Mouse (Mus musculus) megakaryocyte, embryonic 14.5 days (primary cell): ENCODE measurements around the gene Gm19935. TPM values are rescaled to one million over a fixed set of nuclear protein-coding genes. Genes with fewer than 3 reads are reported as not detected.

Experiments used
- H3K27me3 ChIP-seq: replicated peaks from 2 replicates; pipeline ENCODE3; 2012; ENCODE audit warnings: inconsistent platforms
- H3K36me3 ChIP-seq: replicated peaks from 2 replicates; pipeline ENCODE3; 2012; ENCODE audit warnings: low read length, inconsistent platforms, mixed read lengths
- H3K4me1 ChIP-seq: 2 replicates; pipeline ENCODE4 v1.6.1; 2012; ENCODE audit warnings: inconsistent platforms
- H3K4me3 ChIP-seq: replicated peaks from 2 replicates; pipeline ENCODE3; 2012; ENCODE audit warnings: moderate library complexity, mild to moderate bottlenecking, inconsistent platforms
- H3K9me3 ChIP-seq: 2 replicates; pipeline ENCODE4 v1.6.1; 2012; ENCODE audit warnings: inconsistent platforms
- FLI1 ChIP-seq: IDR thresholded peaks from 2 replicates; pipeline ENCODE4 v1.6.1; 2012; ENCODE audit warnings: low read length, inconsistent platforms, mixed read lengths
- GATA1 ChIP-seq: IDR thresholded peaks from 3 replicates; pipeline ENCODE4 v1.6.1; 2012; ENCODE audit warnings: mixed read lengths, low read length, inconsistent platforms, borderline replicate concordance
- polyA plus RNA-seq: library from polyadenylated mRNA; stranded (reverse); fragments of >175 nt; gene quantifications from 2 replicates; pipeline ENCODE4 v1.2.3, GENCODE M21; 2012; ENCODE audit warnings: low replicate concordance; ENCODE audit not compliant: insufficient read depth

Gene Gm19935
- polyA plus RNA-seq, 1 experiment: not detected

DNA sequence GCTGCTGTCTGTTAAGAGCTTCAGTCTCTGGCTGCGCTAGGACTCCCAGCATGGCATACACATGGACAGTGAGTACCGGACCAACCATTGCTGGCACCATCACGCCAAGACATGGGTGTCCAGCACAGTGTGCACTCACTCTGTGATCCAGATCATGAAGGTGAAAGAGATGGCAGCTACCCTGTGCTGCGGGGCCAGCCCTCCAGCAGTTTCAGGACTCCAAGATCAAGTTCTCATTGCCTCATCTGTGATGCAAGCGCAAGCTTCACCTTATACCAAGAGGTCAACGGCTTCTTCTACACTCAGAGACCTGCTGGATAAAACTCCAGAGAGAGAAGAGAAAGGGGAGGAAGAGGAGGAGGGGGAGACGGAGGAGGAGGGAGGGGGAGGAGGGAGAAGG is 30.8 kb upstream of the Gm19935 start:
- no peaks in the 10 kb centered on the region for H3K9me3 ChIP-seq
- TF ChIP-seq FLI1: no peak
- no peak for TF ChIP-seq GATA1
- H3K4me1 ChIP-seq: peaks cover 7% of the 10 kb centered on the region; the same call in 1 of the 2 replicates
- no peaks in the 10 kb centered on the region for H3K36me3 ChIP-seq
- peak overlapping the region; percentile 12 for H3K4me3 ChIP-seq
- peaks cover 3% of the 10 kb centered on the region for H3K27me3 ChIP-seq

DNA sequence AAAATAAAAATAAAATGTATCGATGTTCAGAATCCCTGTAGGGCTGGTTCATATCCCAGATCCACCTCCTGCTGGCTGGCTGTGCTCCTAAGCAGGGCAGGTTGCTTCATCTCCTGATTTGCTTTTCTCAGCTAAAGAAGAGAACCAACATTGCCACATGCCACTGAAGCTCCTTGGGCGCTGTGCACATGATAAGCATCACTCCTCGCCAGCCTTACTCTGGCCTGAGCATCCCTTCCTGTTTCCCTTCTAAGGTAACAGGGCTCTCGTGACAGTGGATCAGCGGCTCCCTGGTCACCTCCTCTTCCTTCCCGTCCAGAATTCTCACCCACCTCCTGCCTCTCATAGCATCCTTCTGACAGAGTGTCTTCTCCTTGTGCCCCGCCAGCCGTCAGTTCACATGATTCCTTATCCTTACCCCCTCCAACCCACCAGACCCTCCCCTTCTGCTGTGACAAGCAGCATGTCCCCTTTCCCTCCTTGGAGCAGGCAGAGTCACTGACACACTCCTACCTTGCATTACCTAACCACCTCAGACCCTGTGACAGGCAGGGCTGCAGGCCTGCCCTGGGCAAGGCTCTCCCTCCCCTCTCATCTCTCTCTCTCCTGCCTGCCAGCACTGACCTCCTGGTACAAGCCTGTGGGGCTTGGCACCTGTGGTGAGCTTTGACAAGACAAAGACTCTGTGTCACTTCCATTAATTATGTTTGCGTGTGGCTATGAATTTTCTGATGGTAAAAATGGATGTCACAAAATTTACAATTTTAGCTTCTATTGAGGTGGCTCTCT is 27.2 kb upstream of the Gm19935 start:
- Histone ChIP-seq H3K4me1 (peaks cover 7% of the 10 kb centered on the region; the same call in 1 of the 2 replicates), H3K27me3 (peaks cover 3% of the 10 kb centered on the region), H3K36me3 (no peaks in the 10 kb centered on the region), H3K4me3 (no peak overlapping the region), H3K9me3 (no peaks in the 10 kb centered on the region)
- no peak for TF ChIP-seq GATA1
- TF ChIP-seq FLI1: no peak

DNA sequence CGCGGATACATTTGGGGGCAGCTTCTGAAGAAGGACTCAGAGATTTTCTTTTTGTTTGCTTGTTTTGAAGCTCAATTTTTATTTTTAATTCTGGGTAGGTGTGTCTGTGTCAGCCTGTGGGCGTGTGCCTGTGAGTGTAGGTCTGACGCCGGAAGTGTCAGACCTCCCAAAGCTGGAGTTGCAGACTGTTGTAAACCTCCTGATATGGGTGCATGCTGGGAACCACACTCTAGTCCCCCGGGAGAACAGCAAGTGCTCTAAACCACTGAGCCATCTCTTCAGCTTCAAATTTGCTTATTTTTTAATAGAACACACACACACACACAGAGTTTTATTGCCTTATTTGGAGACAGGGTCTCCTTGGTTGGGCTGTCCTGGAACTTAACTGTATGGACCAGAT is 25.9 kb upstream of the Gm19935 start:
- H3K9me3 ChIP-seq: no peaks in the 10 kb centered on the region
- H3K27me3 ChIP-seq: peaks cover 3% of the 10 kb centered on the region
- H3K4me3 ChIP-seq: no peak overlapping the region
- no peak for TF ChIP-seq FLI1
- no peak for TF ChIP-seq GATA1
- H3K4me1 ChIP-seq: peaks cover 7% of the 10 kb centered on the region; the same call in 1 of the 2 replicates
- no peaks in the 10 kb centered on the region for H3K36me3 ChIP-seq

DNA sequence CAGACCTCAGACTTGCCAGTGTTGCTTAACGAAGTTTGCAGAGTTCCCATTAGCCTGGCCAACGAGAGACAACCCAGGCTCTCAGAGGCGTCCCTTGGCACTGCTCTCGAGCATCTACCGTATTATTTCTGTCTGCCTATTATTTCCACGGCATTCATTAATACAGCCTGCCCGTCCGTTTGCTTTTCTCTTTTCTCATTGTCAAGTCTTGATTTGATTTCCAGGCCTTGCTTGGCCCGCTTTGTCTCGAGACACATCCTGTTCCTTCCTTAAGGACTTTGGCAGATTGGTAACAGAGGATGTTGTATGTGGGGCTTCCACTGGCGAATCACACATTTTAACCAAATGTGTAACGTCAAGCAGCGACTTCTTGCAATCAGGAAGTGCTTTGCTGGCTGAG is 24.1 kb upstream of the Gm19935 start:
- Histone ChIP-seq H3K36me3 (no peaks in the 10 kb centered on the region), H3K9me3 (no peaks in the 10 kb centered on the region), H3K4me3 (no peak overlapping the region), H3K27me3 (peaks cover 1% of the 10 kb centered on the region), H3K4me1 (peaks cover 7% of the 10 kb centered on the region; the same call in 1 of the 2 replicates)
- TF ChIP-seq FLI1 (no peak), GATA1 (no peak)

DNA sequence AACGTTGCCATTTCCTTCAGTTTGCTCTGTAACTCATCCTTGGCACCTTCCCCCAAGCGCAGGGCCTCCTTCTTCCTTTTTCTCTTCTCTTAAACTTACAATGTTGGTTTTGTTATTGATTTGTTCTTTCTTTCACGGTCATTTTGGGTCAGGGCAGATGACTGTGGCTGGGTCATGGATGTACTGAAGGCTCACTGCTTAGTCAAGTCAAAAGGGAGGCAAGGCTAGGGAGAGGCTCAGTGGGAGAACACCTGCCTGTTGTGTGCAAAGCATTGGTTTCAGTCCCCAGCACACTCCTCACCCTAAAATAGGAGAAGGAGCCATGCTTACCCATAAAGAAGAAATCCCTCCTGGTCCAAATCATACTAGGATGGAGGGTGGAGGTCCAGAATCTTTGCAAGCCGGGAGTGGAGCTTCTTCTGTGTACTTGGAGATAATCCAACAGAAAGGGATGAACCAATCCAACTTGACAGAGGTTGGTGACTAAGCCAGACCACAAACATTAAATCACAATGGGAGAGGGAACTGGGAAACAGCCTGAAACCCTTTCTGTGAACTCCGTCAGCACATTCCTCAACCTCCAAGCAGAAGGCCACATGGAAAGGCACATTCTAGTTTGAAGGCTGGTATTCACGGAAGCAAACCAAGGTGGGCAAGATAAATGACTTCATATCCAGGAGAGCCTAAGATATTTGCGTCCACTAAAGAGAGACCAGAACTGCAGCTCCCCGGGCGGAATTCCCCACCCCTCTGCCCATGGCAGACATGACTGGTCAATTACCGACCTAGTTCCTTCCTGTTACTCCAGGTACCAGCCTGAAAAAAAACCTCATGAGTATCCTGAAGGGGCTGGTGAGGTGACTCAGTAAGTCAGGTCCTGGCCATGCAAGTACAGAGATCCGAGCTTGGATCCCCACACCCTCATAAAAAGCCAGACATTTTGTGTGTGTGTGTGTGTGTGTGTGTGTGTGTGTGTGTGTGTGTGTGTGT is 22.8 kb upstream of the Gm19935 start:
- Histone ChIP-seq H3K9me3 (no peaks in the 10 kb centered on the region), H3K4me1 (peaks cover 7% of the 10 kb centered on the region; the same call in 1 of the 2 replicates), H3K36me3 (no peaks in the 10 kb centered on the region), H3K4me3 (no peak overlapping the region), H3K27me3 (peaks cover 1% of the 10 kb centered on the region)
- TF ChIP-seq GATA1 (no peak), FLI1 (no peak)

DNA sequence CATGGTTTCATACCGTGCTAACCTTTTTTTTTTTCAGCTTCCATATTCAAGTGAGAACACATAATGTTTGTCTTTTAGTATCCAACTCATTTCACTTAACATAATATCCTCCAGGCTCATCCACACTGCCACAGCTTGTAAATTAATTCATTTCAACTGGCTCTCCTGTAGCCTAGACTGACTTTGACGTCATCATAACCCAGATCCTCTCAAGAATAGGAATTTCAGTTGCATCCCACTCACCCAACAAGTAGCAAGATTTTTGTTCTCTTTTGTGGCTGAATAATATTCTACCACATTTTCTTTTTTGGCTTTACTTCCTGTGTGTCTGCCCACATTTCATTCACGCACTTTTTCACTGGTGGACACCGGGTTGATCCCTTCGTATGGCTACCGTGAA is 20.2 kb upstream of the Gm19935 start:
- H3K4me1 ChIP-seq: peaks cover 11% of the 10 kb centered on the region
- H3K4me3 ChIP-seq: no peak overlapping the region
- no peaks in the 10 kb centered on the region for H3K36me3 ChIP-seq
- no peak for TF ChIP-seq GATA1
- no peaks in the 10 kb centered on the region for H3K27me3 ChIP-seq
- H3K9me3 ChIP-seq: no peaks in the 10 kb centered on the region

DNA sequence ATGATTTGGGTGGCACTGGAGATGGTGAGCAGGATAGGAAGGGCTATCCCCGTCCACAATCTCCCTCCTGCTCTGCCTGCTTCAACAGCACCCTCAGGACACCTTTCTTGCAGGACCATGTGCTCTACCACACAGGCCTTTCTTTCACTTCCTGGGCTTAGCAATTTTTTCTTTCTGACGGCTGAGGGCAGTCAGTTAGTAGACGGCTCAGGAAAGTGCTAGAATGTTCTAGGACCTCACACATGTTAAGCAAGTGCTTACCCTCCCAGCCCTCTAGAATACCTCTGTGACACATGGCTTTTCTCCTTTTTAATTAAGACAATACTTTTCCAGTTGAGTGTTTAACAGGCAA is 17.1 kb upstream of the Gm19935 start:
- Histone ChIP-seq H3K36me3 (no peaks in the 10 kb centered on the region), H3K4me3 (peak overlapping the region; percentile 30), H3K9me3 (no peaks in the 10 kb centered on the region), H3K27me3 (no peaks in the 10 kb centered on the region), H3K4me1 (peaks cover 23% of the 10 kb centered on the region)
- no peak for TF ChIP-seq GATA1
- no peak for TF ChIP-seq FLI1

DNA sequence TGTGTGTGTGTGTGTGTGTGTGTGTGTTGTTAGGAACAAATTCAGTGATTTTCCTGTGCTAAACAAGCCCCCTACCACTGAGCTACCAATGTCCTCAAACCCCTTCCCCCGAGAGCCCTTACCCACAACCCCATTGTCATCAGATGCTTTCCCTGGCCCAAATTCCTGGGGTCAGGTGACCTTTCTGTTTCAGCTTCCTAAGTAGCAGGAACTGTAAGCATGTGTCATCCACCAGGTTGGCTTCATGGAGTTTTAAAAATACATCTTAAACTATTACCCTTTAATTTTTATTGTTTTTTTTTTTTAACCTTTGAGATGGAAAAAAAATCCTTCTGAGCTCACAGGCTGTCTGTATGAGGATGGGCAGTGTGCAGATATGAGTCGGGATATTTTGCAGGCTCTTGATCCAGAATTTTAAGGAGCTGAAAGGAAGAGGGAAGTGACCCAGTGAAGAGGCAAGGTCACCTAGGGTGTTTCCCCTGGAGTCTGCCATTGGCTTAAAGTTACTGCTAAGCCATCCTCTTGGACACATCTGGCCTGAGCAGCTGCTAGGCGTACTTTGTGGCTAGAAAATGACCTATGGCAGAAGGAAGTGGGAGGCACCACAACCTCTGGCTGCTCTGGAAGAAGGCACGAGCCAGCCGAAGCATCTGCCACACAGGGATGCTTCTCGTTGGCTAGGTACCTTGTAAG is 16.6 kb upstream of the Gm19935 start:
- Histone ChIP-seq H3K36me3 (no peaks in the 10 kb centered on the region), H3K27me3 (no peaks in the 10 kb centered on the region), H3K4me3 (peak overlapping the region; percentile 30), H3K9me3 (no peaks in the 10 kb centered on the region), H3K4me1 (peaks cover 28% of the 10 kb centered on the region)
- no peak for TF ChIP-seq GATA1
- no peak for TF ChIP-seq FLI1

DNA sequence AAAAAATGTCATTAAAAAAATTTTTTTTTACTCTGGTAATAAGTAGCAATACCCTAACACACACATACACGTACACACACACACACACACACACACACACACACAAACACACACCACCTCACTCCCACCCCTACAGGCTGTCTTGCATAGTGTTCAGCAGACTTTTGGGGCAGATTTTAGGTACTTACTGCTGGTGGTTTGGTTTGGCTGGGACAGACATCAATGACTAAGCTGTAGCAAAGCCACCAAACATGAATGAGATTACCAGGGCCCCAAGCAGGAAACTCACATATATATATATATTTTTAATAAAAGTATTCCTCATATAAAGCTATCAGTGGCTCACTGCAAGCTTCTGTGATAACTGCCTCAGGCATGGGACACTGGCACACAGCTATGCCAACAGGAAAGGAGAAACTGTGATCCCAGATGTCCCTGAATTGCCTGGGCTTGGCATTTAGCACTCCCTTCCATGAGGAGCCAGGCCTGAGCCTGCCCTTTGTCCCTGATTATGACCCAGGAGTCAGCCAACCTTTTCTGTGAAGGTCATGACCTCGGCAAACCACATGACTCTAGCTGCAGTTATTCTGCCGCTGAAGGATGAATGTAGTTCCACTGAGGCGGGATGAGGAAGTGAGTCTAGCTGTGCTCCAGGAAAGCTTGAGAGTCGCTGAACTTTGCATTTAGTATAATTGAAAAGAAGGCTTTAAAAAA is 15.5 kb upstream of the Gm19935 start:
- H3K27me3 ChIP-seq: no peaks in the 10 kb centered on the region
- H3K4me3 ChIP-seq: peak overlapping the region; percentile 28
- no peak for TF ChIP-seq GATA1
- TF ChIP-seq FLI1: no peak
- H3K9me3 ChIP-seq: no peaks in the 10 kb centered on the region
- peaks cover 37% of the 10 kb centered on the region for H3K4me1 ChIP-seq
- no peaks in the 10 kb centered on the region for H3K36me3 ChIP-seq
